Mouse (Mus musculus) spleen, postnatal 36 days (tissue): Measurements from ENCODE around the gene Ush2a.

Source experiments
- DNase-seq, 2 experiments: peaks; one replicate each; pipeline ENCODE4 v3.0.0; 2022; ENCODE audit warnings: low spot score in 2 of 2, mixed read lengths in 1 of 2

Ush2a gene

DNA sequence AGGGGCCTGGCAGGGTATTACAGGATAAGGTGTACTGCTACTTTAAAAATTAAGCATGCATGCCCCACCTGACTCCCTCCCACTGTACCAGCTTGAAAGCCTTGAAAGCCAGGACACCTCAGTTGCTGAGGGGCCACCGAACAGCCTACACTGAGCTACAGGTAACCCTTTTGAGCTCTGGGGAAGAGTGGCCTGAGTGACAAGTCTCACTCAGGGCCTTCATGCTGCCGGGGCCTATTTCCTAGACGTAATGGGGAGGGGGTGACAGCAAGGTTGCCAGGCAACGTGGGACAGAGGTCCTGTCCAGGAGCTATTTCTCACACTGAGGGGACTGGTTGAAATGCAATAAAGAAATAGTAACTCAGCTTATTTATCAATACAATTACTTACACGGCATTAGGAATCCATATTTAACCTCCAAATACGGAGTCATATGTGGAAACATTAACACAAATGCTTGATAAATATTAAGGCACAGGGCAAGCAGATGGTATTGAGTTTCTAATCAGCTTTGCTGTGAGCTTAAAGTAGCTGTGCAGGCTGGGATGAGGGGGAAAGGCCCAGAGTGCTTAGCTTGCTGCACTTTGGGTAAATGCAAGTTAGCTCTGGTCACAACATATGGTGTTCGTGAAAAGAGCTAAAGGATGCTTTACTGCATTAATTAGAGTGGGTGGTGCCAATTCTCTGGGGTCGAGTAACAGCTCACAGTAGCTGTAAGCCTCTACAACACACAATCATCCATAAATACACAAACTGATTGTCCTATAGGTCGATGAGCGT lies at the start of gene Ush2a:
TSS of gene Ush2a (plus strand) at position 121 of the 780 bp plus-strand sequence.
- DNase-seq = no peak

DNA sequence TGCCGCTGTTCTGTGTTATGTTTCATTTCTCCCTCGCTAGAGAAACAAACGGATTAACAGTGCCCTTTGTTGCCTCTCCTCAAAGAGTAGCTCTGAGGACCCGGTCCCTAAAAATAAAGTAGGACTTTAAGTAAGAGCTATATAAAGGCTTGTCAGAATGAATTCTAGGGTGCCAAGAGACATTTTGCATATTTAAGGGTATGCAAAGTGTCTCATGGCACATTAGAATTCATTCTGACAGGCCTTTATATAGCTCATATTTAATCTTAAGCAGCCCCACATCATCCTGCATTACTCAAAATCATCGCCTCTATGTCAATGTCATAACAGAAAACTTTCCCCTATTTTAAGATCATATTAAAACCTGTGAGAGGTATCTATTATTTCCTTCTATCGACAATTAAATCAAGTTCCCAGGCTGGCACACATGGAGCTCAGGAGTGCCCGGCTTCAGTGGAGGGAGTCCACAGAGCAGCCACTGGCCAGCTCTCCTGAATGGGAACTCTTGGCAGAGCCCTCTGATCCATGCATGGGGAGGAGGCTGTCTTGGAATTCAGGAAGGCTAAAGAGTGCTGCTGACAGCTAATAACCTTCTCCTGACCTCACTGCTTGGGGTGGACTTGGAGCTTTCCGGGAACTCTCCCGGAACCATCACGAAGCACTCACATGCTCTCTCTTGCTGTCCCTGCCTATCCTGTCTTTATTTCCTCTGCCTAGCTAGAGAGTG lies 46.8 kb upstream of the Ush2a start:
- no peak for DNase-seq

DNA sequence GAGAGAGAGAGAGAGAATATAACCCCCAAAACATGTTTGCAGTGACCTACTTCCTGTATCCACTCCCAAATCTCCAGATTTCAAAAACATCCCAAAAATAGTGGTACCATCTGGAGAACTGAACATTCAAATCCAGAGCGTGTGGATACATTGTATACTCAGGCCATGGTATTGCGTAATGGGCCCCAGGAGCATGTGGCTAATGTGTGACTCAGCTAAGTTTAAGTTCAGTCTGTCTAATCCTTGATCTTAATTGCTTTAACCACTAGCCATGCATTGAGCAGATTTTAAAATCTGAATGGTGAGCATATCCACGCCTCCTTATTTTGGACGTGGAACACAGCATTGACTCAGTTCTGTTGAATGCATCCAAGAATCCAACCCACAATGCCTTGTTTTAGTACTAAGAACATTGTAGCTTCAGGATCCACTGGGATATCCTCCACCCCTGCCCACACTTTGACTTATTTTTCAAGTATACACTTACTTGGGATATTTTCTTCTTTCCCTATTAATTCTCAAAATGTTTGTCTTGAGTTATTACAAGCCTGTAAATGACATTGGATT lies 40.5 kb upstream of the Ush2a start:
- no peak for DNase-seq

DNA sequence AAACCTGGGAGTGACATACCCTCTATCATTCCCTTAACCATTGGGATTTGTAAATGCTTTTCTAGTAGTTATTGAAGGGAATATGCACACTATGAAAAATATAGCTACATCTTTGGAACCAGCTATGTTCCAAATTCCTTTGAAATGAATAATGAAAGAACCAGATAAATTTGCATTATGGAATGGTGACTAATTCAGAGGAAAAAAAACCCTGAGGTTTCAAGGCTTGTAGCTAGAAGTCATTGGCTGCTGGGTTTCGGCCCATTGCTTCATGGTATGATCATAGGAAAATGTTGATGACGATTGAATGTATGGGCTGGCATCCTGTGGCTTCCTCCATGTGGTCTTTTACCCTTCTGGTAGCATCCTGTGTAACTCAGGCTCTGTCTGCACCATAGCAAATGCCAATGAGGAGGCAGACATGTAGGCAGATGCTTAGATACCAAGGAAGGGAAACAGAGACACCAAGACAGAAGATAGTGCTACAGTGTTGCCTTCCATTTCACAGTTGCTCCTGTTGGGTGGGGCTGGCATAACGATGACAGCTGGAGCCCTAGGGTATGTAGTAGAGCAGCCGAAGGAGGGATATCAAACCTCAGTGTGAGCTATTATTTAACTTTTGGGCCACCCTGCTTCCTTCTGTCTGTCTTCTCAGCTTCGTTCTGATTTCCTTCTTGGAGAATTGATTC lies 28.6 kb upstream of the Ush2a start:
- no peak for DNase-seq

DNA sequence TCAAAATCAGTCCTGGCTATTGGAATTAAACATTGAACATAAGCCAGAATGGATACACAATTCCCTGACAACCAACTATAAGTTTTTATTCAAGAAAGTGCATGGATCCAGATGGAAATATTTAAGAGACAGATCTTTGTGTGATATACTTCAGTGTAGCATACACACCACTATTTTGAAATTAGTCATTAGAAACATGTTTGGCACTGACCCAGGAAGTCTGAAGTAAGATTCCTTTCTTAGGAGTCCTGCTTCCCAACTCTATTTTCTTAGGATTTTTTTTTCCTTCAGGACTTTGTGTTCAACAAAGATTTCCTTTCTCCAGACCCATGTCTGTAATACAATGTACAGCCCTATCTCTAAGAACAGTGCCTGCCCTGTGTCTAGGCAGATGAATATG lies 23.2 kb upstream of the Ush2a start:
- DNase-seq = no peak

DNA sequence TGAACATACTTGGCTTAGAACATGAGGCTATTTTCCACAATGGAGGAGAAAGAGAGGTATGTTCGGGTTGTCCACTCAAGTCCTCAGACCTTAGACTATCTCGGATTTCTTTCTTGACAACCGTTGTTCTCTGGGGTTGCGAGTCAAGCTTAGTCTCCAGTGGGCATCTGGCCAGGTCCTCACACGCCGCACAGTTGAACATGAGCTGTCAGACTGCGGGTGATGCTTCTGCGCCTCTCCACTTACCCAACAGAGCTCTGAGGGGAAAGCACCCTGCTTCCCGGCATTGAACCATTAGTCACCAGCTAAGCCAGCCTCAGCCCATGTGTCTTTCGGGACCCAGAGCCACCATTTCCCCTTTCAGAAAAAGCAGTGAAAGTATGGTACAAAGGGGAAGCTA lies 20.1 kb upstream of the Ush2a start:
- DNase-seq = no peak

DNA sequence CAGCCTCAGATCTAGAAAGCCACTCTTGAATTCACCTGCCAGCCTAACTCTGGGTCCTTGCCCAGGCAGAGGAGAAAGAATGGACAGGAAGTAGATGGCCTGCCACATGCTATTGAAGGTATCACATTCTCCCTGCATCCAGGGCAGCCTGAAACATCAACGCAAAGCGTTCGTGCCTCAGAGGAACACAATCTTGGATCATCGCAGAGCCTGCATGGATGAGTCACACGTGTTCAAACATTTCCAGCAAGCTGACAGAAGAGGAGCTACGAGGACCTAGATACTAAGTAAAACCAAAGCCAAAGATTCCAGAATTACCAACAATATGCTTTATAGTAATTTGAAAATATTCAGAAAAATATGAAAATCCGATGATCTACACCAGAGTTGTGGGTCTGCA lies 4.3 kb upstream of the Ush2a start:
- no peak for DNase-seq

DNA sequence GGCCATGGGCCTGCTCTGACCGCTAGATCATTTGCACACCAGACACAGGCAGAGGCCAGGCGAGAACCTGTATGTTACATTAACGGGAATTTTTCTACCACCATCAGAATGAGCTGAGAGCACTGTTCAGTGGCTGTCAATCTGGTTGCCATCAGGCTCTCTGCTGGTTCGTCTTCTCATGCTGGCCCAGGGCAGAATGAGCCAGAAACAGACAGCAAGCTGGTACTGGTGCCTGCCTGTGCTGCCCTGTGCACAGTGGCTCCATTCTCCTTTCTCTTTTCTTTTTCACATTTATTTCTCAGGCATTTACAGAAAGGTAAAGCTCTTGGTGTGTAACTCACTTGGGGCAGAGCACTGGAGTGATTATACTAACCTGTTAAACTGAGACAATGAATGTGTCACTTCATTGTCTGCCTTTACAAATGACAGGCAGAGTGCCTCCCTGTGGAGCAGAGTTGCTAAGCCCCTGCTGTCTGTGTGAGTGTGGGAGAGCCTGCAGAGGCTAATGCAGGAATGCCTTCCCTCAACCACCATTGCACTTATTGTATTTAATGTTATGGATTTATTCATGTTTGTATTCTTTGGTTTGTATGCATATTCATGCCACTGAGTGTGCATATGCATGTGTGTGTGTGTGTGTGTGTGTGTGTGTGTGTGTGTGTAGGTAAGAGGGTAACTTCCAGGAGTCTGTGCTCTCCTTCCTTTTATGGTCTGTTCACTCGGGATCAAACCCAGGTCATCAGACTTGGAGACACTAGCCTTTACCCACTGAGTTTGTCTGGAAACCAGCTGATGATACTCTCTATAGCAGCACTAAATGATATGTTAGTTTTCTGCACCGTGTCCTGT lies 1.3 kb upstream of the Ush2a start:
- no peak for DNase-seq

DNA sequence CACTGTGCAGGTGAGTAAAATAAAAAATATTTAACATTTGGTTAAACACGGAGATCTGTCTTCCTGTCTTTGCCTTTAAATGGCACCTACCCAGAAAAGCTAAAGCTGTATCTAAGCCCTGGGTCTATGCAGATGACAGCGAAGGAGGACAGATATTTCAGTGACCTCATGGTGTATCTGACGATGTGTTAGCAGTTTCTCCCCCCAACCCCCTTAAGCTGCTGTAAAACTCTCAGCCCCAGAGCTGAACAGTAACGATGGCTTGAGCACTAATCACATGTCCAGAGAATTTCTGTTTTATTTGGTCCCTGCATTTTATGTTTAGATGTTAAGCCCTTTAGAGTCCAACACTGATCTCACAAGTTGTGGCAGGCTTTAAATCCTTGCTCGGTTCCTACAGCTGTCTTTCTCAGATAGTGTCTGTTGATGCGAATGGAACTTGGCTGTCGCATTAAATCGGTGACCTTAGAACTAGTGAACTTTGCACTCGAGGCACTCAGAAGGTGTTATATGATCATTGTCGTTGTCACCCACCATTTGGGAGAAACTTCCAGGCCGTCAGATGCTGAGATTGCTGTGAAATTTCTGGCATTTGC lies 5.4 kb downstream of the Ush2a start:
- DNase-seq = no peak

DNA sequence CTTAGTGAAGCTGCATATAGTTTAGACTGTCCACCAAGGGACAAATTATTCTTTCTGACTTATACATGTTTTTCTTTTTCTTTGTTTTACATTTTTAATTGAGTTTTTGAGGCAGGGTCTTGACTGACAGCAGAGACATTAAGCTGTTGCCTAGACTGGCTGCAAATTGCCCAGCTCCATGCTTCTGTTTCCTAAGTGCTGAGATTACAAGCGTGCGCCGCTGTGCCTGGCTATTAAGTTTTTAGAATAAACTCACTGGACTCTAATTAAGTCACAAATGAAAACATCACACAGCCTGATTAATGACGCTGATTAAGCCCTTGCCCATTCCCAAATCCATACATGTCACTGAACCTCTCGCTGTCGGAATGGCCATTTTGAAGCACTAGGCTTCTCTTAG lies 7.2 kb downstream of the Ush2a start:
- DNase-seq = no peak

DNA sequence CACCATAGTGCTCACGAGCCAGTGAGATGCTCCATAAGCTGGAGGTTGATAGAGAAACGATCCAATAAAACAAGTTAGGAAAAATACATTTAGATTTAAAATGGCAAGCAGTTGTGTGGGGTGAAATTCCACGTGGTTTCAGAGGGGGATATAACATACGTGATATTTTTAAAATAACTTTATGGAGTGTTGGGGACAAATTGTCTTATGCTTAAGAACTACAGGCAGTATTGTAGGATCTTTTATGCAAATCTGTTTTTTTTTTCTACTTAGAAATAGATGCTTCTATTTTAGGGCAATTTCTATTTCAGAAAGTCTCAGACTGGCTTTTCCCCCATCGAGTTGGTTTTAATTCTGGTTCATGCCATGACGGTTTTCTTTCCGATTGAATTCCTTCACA lies 51.5 kb downstream of the Ush2a start:
- no peak for DNase-seq

DNA sequence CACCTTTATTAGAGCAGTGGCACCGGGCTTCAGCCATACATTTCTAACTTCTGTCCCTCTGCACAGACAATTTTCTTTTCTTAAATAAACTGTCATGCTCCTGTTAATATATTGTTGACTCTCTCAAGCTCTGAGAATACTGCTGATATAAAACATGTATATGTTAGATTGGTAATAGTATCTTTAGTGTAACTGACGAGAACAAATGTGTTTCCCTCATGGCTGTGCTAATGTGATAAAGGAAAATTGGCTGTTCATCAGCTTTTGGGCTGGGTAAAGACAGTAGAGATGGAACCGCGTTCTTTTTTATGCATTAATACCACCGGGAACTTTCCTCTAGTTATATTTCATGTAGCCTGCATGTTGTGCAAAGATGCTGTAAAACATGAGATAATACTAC lies 54.8 kb downstream of the Ush2a start:
- DNase-seq = no peak

DNA sequence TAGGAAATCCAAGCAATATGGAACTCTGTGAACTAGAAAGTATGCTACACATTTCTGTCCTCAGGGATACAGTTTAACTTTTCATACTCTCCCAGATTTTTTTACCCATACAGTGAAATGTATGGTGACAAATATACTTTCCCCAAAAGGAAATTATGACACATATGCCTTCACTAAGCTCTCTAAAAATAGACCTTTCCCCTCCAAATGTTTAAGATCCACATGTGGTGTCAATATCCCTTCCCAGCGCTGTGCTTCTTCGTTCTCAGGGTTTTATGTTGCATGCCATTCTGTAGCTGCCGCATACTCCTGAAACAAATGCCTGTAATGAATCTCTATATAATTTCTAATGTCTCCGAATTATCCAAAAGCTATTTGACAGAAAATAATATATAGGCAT lies 58.4 kb downstream of the Ush2a start:
- no peak for DNase-seq

DNA sequence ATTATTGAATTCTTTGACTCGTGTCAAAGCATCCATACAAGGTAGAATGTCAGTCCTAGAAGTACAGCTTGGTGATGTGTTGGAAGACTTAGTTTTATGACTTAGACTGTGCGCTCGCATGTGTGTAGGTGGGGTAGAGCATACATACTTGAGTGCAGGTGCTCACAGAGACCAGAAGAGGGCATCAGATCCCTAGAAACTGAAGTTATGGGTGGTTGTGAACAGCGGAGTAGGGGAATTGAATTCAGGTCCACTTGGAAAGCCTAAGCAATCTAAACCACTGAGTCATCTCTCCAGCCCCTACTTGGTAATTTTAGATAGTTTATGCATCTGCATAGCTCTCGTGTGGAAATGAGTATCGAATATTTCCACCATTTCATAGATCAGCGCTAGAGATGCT lies 59.7 kb downstream of the Ush2a start:
- DNase-seq = no peak

DNA sequence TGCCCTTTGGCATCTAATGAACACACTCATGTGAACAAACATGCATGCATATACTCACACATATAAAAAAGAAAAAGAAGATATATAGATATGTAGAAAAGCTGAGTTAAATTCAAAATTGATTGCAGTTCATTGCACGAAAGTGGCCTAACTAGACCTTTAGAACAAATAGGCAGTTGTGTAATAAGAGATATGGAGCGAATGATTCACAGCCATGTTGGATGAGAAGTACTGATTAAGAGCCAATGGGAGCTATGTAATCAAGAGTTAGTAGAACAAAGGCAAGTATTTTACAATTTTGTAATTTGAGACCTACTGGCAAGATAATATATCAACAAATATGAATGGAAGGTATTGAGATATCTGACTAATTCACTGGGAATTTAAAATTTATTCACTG lies 68.6 kb downstream of the Ush2a start:
- DNase-seq = no peak

DNA sequence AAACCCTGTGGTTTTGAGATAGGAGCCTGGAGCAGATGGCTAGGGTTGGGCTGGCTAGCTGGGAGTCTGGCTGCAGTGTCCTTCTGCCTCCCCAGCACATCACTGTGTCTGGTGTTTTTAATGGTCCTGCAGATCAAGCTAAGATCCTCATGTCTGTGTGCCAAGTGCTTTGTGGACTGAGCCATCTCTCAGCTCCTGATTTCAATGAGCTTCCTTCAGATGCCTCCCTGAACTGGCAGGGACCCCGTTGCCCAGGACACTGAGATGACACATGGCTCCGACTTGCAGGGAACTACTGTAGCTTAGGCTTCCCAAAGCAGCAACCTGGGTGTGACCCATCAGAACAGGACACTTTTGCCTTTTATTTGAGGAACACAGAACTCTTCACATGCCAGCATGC lies 72.1 kb downstream of the Ush2a start:
- DNase-seq = no peak

DNA sequence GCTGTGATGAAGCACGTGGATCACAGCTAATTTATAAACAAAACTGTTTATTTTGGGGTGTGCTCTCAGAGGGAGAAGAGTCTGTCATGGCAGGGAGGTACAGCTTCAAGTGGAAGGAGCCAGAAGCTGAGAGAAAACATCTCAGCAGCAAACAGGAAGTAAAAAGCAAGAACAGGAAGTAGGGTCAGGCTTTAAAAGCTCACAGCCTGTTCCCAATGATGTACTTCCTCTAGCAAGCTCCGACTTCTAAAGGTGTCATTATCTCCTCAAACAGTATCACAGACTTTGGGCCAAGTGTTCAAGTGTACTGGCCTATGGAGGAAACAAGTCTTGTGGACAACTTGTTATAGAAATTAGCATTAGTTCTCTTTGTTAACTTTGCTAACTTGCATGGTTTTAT lies 85.9 kb downstream of the Ush2a start:
- DNase-seq = no peak

DNA sequence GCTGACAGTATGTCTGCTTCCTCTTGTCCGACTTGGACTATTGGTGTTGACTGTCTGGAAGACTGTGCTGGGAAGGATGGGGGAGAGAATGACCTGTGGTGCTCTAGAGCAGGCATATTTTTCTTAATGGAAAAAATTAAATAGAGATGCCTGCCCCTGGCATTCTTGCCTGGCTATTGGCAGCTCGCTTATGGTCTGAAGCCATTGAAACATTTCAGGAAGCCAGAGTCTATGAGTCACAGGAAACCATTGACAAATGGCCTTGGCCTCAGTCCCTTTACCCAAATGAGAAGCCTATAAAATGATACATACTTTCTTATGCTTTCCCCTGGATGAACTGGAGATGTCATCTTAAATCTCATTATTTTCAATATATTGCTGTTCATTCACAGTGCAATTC lies 92.9 kb downstream of the Ush2a start:
- DNase-seq = no peak

DNA sequence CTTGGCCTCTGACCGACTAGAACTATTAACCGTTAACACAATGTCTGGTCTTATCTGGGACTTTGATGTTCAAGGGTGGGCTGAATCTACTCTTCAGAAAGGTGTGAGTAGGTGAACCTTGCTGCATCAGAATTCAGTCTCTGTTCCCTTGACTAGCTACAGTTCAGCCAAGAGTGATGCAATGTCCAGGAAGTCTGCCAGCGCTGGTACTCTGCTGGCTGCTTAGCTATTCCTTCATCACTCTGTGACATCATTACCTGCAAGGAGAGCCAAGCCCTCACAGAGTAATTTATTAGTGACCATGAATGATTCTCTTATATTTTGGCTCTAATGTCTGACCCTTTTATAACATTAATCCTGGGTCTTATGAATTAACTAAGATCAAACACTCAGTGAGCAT lies 101.7 kb downstream of the Ush2a start:
- no peak for DNase-seq

DNA sequence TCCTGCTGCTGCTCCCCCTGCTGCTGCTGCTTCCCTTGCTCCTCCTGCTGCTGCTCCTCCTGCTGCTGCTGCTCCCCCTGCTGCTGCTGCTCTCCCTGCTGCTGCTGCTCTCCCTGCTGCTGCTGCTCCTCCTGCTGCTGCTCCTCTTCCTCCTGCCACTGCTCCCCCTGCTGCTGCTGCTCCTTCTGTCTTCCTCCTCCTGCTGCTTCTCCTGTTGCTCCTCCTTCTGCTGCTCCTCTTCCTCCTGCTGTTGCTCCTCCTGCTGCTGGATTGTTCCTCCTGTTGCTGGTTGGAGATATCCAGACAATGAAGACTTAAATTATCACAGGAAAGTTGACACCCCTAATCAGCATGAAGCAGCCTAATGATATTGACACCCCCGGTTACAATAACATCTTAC lies 123.4 kb downstream of the Ush2a start:
- no peak for DNase-seq

DNA sequence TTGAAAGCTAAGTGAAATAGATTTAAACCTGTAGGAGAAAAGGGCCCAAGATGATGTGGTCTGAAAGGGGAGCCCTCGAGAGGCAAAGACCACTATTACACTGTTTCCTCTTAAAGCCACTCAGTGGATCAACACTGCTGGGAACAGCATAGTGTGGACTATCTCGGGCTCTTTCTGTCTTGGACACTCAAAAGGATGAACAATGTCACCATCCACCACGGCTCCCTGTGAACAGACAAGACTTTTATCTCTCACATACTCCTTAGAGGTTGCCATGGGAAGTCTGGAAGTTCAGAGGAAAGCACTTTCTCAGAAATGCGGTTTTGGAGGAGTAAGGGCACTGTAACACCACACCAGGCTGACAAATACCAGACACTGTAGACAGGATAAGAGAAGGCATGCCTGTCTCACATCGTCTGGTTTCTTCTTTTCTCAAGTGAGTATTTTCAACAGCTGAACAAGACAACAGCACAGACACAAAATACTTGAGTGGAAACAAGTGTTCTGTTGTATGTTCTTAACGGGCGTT lies 124.0 kb downstream of the Ush2a start:
- no peak for DNase-seq
